Comparison of ENCODE assay signal across 8 mouse cellular contexts in genomic region chr2:4882249-4882791, GRCm38 (mm10). TPM values are rescaled to one million over a fixed set of nuclear protein-coding genes. Genes with fewer than 3 reads are reported as not detected.
DNase-seq lines count a peak whose midpoint lies in the region; ATAC-seq lines count a peak whose summit lies in the region.

No protein-coding gene starts in this region.

- H3K4me3 ChIP-seq in embryonic facial prominence, embryonic 12.5 days, result peak overlapping the region; percentile 90
- peak overlapping the region; percentile 78 for H3K4me3 ChIP-seq in heart, embryonic 10.5 days
- H3K4me3 ChIP-seq in kidney, embryonic 14.5 days (ENCODE audit: low read length), result peak overlapping the region; percentile 92
- H3K4me3 ChIP-seq in liver, embryonic 15.5 days (replicated peaks), result peak overlapping the region; percentile 97
- peak overlapping the region; percentile 93 for H3K4me3 ChIP-seq in neural tube, embryonic 11.5 days (ENCODE audit: low read depth, low read length)

- H3K4me1 ChIP-seq in embryonic facial prominence, embryonic 12.5 days, result peaks cover 14% of the 10 kb centered on the region
- peaks cover 18% of the 10 kb centered on the region for H3K4me1 ChIP-seq in heart, embryonic 10.5 days
- H3K4me1 ChIP-seq in kidney, embryonic 14.5 days (ENCODE audit: control insufficient read depth, insufficient read depth, low read length), result peaks cover 18% of the 10 kb centered on the region
- peaks cover 29% of the 10 kb centered on the region for H3K4me1 ChIP-seq in liver, embryonic 15.5 days (replicated peaks)
- peaks cover 11% of the 10 kb centered on the region for H3K4me1 ChIP-seq in neural tube, embryonic 11.5 days (ENCODE audit: control insufficient read depth, insufficient read depth, low read length)

- DNase-seq in CD4-positive, CD25-positive, alpha-beta regulatory T cell, adult 2 months (ENCODE audit: low read depth, low spot score), result peak; percentile 72
- DNase-seq in adipocyte (ENCODE audit: low spot score), result peak; percentile 32
- peak; percentile 80 for DNase-seq in heart, embryonic 10.5 days (ENCODE audit: low spot score)
- peak; percentile 79 for DNase-seq in neural tube, embryonic 11.5 days (ENCODE audit: low spot score)
- peak; percentile 46 to 54 for DNase-seq in thymus, postnatal 10 days (ENCODE audit: low spot score in 2 of 2)

- peak; percentile 54; the same call in 1 of the 2 replicates for ATAC-seq in embryonic facial prominence, embryonic 12.5 days (ENCODE audit: insufficient number of reproducible peaks, insufficient read depth, low FRiP score, low TSS enrichment)
- peak; percentile 65 for ATAC-seq in kidney, embryonic 14.5 days (ENCODE audit: low FRiP score, low TSS enrichment)
- ATAC-seq in liver, embryonic 15.5 days (ENCODE audit: insufficient read depth), result peak; percentile 55
- ATAC-seq in neural tube, embryonic 11.5 days (ENCODE audit: insufficient read depth, low FRiP score, low TSS enrichment), result peak; percentile 70

- H3K27me3 ChIP-seq in embryonic facial prominence, embryonic 12.5 days, result no peaks in the 10 kb centered on the region
- no peaks in the 10 kb centered on the region for H3K27me3 ChIP-seq in heart, embryonic 10.5 days (ENCODE audit: insufficient read depth, poor library complexity, severe bottlenecking)
- H3K27me3 ChIP-seq in kidney, embryonic 14.5 days (ENCODE audit: control insufficient read depth, insufficient read depth, low read length), result no peaks in the 10 kb centered on the region
- H3K27me3 ChIP-seq in liver, embryonic 15.5 days, result peaks cover 20% of the 10 kb centered on the region; the same call in 1 of the 2 replicates
- no peaks in the 10 kb centered on the region for H3K27me3 ChIP-seq in neural tube, embryonic 11.5 days (ENCODE audit: control insufficient read depth, insufficient read depth, low read length)

- peak overlapping the region; percentile 98 for H3K9ac ChIP-seq in embryonic facial prominence, embryonic 12.5 days
- H3K9ac ChIP-seq in kidney, embryonic 14.5 days (ENCODE audit: low read depth, low read length), result peak overlapping the region; percentile 99
- peak overlapping the region; percentile 97 for H3K9ac ChIP-seq in liver, embryonic 15.5 days
- peak overlapping the region; percentile 99 for H3K9ac ChIP-seq in neural tube, embryonic 11.5 days (ENCODE audit: low read length)

- H3K27ac ChIP-seq in embryonic facial prominence, embryonic 12.5 days, result peak overlapping the region; percentile 100
- peak overlapping the region; percentile 99 for H3K27ac ChIP-seq in heart, embryonic 10.5 days
- H3K27ac ChIP-seq in kidney, embryonic 14.5 days (ENCODE audit: low read depth, low read length), result peak overlapping the region; percentile 100
- peak overlapping the region; percentile 94 for H3K27ac ChIP-seq in liver, embryonic 15.5 days (replicated peaks)
- H3K27ac ChIP-seq in neural tube, embryonic 11.5 days (ENCODE audit: low read depth, low read length), result peak overlapping the region; percentile 100

- under 1% methylated on average over 49 of the region's 63 CpGs for WGBS in embryonic facial prominence, embryonic 12.5 days
- WGBS in heart, embryonic 10.5 days, result under 1% methylated on average over 59 of the region's 63 CpGs
- WGBS in kidney, embryonic 14.5 days, result under 1% methylated on average over 57 of the region's 63 CpGs
- under 1% methylated on average over 63 of the region's 63 CpGs for WGBS in liver, embryonic 15.5 days (ENCODE audit: insufficient replicate concordance)
- 0% methylated on average over 50 of the region's 63 CpGs for WGBS in neural tube, embryonic 11.5 days

- H3K36me3 ChIP-seq in embryonic facial prominence, embryonic 12.5 days, result peaks cover 22% of the 10 kb centered on the region
- H3K36me3 ChIP-seq in heart, embryonic 10.5 days, result peaks cover 28% of the 10 kb centered on the region
- H3K36me3 ChIP-seq in kidney, embryonic 14.5 days (ENCODE audit: control insufficient read depth, insufficient read depth, low read length), result peaks cover 25% of the 10 kb centered on the region
- peaks cover 32% of the 10 kb centered on the region for H3K36me3 ChIP-seq in liver, embryonic 15.5 days (replicated peaks)
- peaks cover 9% of the 10 kb centered on the region for H3K36me3 ChIP-seq in neural tube, embryonic 11.5 days (ENCODE audit: control insufficient read depth, insufficient read depth, low read length)

- no peaks in the 10 kb centered on the region for H3K9me3 ChIP-seq in embryonic facial prominence, embryonic 12.5 days
- no peaks in the 10 kb centered on the region for H3K9me3 ChIP-seq in heart, embryonic 10.5 days
- no peaks in the 10 kb centered on the region for H3K9me3 ChIP-seq in kidney, embryonic 14.5 days (ENCODE audit: control insufficient read depth, low read length)
- no peaks in the 10 kb centered on the region for H3K9me3 ChIP-seq in liver, embryonic 15.5 days (replicated peaks)
- no peaks in the 10 kb centered on the region for H3K9me3 ChIP-seq in neural tube, embryonic 11.5 days (ENCODE audit: control insufficient read depth, low read length)

- H3K4me2 ChIP-seq in embryonic facial prominence, embryonic 12.5 days (replicated peaks), result peak overlapping the region; percentile 58
- H3K4me2 ChIP-seq in kidney, embryonic 14.5 days (replicated peaks; ENCODE audit: low read depth, low read length), result peak overlapping the region; percentile 68
- peak overlapping the region; percentile 92 for H3K4me2 ChIP-seq in liver, embryonic 15.5 days
- H3K4me2 ChIP-seq in neural tube, embryonic 11.5 days (ENCODE audit: low read depth), result peak overlapping the region; percentile 55

RNA-seq across cellular contexts. Expression of gene Sephs1, which starts 1.0 kb away (rescaled TPM):
- 125 and 129 TPM in 2 replicates for polyA plus RNA-seq in embryonic facial prominence, embryonic 12.5 days (2016; fragmentation: Nextera tagmentation; extraction: Ambion mirVana)
- polyA plus RNA-seq in heart, embryonic 10.5 days (2016; fragmentation: Nextera tagmentation; extraction: Ambion mirVana), result 60.2 and 71.3 TPM in 2 replicates
- 47.3 and 122 TPM in 2 replicates for polyA plus RNA-seq in kidney, embryonic 14.5 days (2014; fragmentation: Nextera tagmentation; extraction: Ambion mirVana)
- 25.9 and 27.9 TPM in 2 replicates for polyA plus RNA-seq in liver, embryonic 15.5 days (2015; fragmentation: Nextera tagmentation; extraction: Ambion mirVana)
- 123 and 126 TPM in 2 replicates for polyA plus RNA-seq in neural tube, embryonic 11.5 days (2014; fragmentation: Nextera tagmentation; extraction: Ambion mirVana)

RNA-seq across cellular contexts. Expression of gene Phyh, which starts 36.5 kb away (rescaled TPM):
- polyA plus RNA-seq in embryonic facial prominence, embryonic 12.5 days (2016; fragmentation: Nextera tagmentation; extraction: Ambion mirVana), result 50.0 and 55.9 TPM in 2 replicates
- polyA plus RNA-seq in heart, embryonic 10.5 days (2016; fragmentation: Nextera tagmentation; extraction: Ambion mirVana), result 59.7 and 84.7 TPM in 2 replicates
- 36.8 and 43.4 TPM in 2 replicates for polyA plus RNA-seq in kidney, embryonic 14.5 days (2014; fragmentation: Nextera tagmentation; extraction: Ambion mirVana)
- polyA plus RNA-seq in liver, embryonic 15.5 days (2015; fragmentation: Nextera tagmentation; extraction: Ambion mirVana), result 92.8 and 103 TPM in 2 replicates
- 39.5 and 41.7 TPM in 2 replicates for polyA plus RNA-seq in neural tube, embryonic 11.5 days (2014; fragmentation: Nextera tagmentation; extraction: Ambion mirVana)

Comparison
In these comparisons a context has a peak if more than half of its experiments do, and no peak if none do; other contexts are left out.
1. Peak in every context shown above with its lines: DNase-seq, ATAC-seq, H3K4me3 ChIP-seq and H3K27ac ChIP-seq.